Mouse (Mus musculus) forebrain, postnatal 0 days (tissue): ENCODE results near the gene Gas7. TPM values are rescaled to one million over a fixed set of nuclear protein-coding genes. Genes with fewer than 3 reads are reported as not detected.

Experiments used
- ATAC-seq: fragments of 200-750 bp; cut with Nextera tagmentation; 2 replicates; pipeline ENCODE4 v1.8.0; 2017; ENCODE audit warnings: mild to moderate bottlenecking, moderate library complexity
- DNase-seq: peaks from one replicate; pipeline ENCODE4 v3.0.0-alpha.2; 2015
- H3K27ac ChIP-seq: fragments of 300-500 bp; sonication (generic); 2 replicates; pipeline ENCODE4 v1.5.1; 2014; ENCODE audit warnings: low read depth, mild to moderate bottlenecking, antibody characterized with exemption, low read length, moderate library complexity, mixed read lengths
- H3K27me3 ChIP-seq: fragments of 300-500 bp; sonication (generic); 2 replicates; pipeline ENCODE4 v1.6.1; 2014; ENCODE audit warnings: mild to moderate bottlenecking, low read length, mixed read lengths; ENCODE audit not compliant: insufficient read depth
- H3K36me3 ChIP-seq: fragments of 300-500 bp; sonication (generic); 2 replicates; pipeline ENCODE4 v1.6.1; 2014; ENCODE audit warnings: mild to moderate bottlenecking, moderate library complexity; ENCODE audit not compliant: insufficient read depth
- H3K4me1 ChIP-seq: fragments of 300-500 bp; sonication (generic); 2 replicates; pipeline ENCODE4 v1.6.1; 2014; ENCODE audit warnings: antibody characterized with exemption; ENCODE audit not compliant: insufficient read depth
- H3K4me2 ChIP-seq: fragments of 300-500 bp; sonication (generic); 2 replicates; pipeline ENCODE4 v1.6.1; 2014; ENCODE audit warnings: low read depth, mild to moderate bottlenecking, moderate library complexity
- H3K4me3 ChIP-seq: fragments of 300-500 bp; sonication (generic); 2 replicates; pipeline ENCODE4 v1.5.1; 2014; ENCODE audit warnings: low read depth, low read length, mixed read lengths
- H3K9ac ChIP-seq: fragments of 300-500 bp; sonication (generic); 2 replicates; pipeline ENCODE4 v1.6.1; 2014; ENCODE audit warnings: mild to moderate bottlenecking
- H3K9me3 ChIP-seq: fragments of 300-500 bp; sonication (generic); 2 replicates; pipeline ENCODE4 v1.6.1; 2016; ENCODE audit warnings: low read length
- CTCF ChIP-seq: sonication (generic); IDR thresholded peaks from 2 replicates; pipeline ENCODE4 v1.5.1; 2016; ENCODE audit warnings: antibody characterized with exemption, control low read depth, low read depth
- WGBS: fragments of 180-500 bp; shearing (Covaris S2); extraction: QIAGEN DNeasy Blood & Tissue Kit; methylation state at CpG from one replicate; pipeline ENCODE4 v1.1.7; 2014; 5-methylcytosine and 5-hydroxymethylcytosine counted together
- polyA plus RNA-seq: library from polyadenylated mRNA; unstranded; fragments of >200 nt; fragmentation: Nextera tagmentation; extraction: Ambion mirVana; gene quantifications from 2 replicates; pipeline ENCODE4 v1.2.1, GENCODE M21; 2015
- total RNA-seq: library from RNA; depleted of rRNA; stranded (reverse); fragments of >200 nt; gene quantifications from 2 replicates; pipeline ENCODE4 v1.2.3, GENCODE M21; 2014; rRNA removed

The Gas7 gene
- total and polyA plus RNA-seq, 2 experiments from 2014 or later = 124 to 176 TPM

GRCm38 (mm10) chr11:67738345-67738744 is 283.1 kb downstream of the Gas7 start:
- H3K27me3 ChIP-seq = no peaks in the 10 kb centered on the region
- H3K4me3 ChIP-seq = no peak overlapping the region
- WGBS = 88% methylated on average over 6 of the region's 6 CpGs
- H3K9ac ChIP-seq = no peak overlapping the region
- H3K36me3 ChIP-seq = no peaks in the 10 kb centered on the region
- no peak for TF ChIP-seq CTCF
- no peak for DNase-seq
- ATAC-seq = no peak
- no peak overlapping the region for H3K4me2 ChIP-seq
- no peak overlapping the region for H3K27ac ChIP-seq
- H3K4me1 ChIP-seq = no peaks in the 10 kb centered on the region
- no peaks in the 10 kb centered on the region for H3K9me3 ChIP-seq

Other genes with a start within 250 kb of the Gas7 start
- 0.10 and 0.15 TPM in 2 replicates for gene Myh4, start 217.4 kb upstream of the Gas7 start, total RNA-seq
- gene Myh4, start 217.4 kb upstream of the Gas7 start, polyA plus RNA-seq = 0.04 and 0.05 TPM in 2 replicates
- 0.38 and 2.1 TPM in 2 replicates for gene Myh8, start 178.3 kb upstream of the Gas7 start, total RNA-seq
- gene Myh8, start 178.3 kb upstream of the Gas7 start, polyA plus RNA-seq = 0.20 and 0.33 TPM in 2 replicates
- gene Myh13, start 133.8 kb upstream of the Gas7 start, total RNA-seq = 0.57 and 0.62 TPM in 2 replicates
- 0.15 and 0.26 TPM in 2 replicates for gene Myh13, start 133.8 kb upstream of the Gas7 start, polyA plus RNA-seq
- 1.00 TPM in 1 of 2 replicates, not detected in the other for gene Rcvrn, start 239.9 kb downstream of the Gas7 start, total RNA-seq
- gene Rcvrn, start 239.9 kb downstream of the Gas7 start, polyA plus RNA-seq = 0.14 TPM in 1 of 2 replicates, not detected in the other